Mouse (Mus musculus) stomach, postnatal 0 days (tissue): ENCODE measurements at regions not wholly inside any gene's neighbourhood (a gene's known extent, or its start where the extent isn't known, plus 50 kb on each side); places are given as distances from the start of the nearest gene placed in this dataset.
A peak's percentile ranks its signal among the peaks of the same experiment; 100 is the strongest.

Experiments
- ATAC-seq: fragments of 200-750 bp; cut with Nextera tagmentation; 2 replicates; pipeline ENCODE4 v1.8.0; 2017; ENCODE audit not compliant: low FRiP score, low TSS enrichment
- DNase-seq: peaks from one replicate; pipeline ENCODE4 v3.0.0-alpha.2; 2016; ENCODE audit warnings: low spot score
- H3K27ac ChIP-seq: fragments of 300-500 bp; sonication (generic); replicated peaks from 2 replicates; pipeline ENCODE4 v1.5.1; 2014; ENCODE audit warnings: mild to moderate bottlenecking, control low read depth
- H3K27me3 ChIP-seq: fragments of 300-500 bp; sonication (generic); 2 replicates; pipeline ENCODE4 v1.6.1; 2014; ENCODE audit warnings: low read length; ENCODE audit not compliant: control insufficient read depth, insufficient read depth
- H3K36me3 ChIP-seq: fragments of 300-500 bp; sonication (generic); 2 replicates; pipeline ENCODE4 v1.6.1; 2014; ENCODE audit warnings: low read length, mixed read lengths; ENCODE audit not compliant: control insufficient read depth, insufficient read depth
- H3K4me1 ChIP-seq: fragments of 300-500 bp; sonication (generic); replicated peaks from 2 replicates; pipeline ENCODE4 v1.6.1; 2014; ENCODE audit warnings: antibody characterized with exemption; ENCODE audit not compliant: control insufficient read depth, insufficient read depth
- H3K4me2 ChIP-seq: fragments of 300-500 bp; sonication (generic); replicated peaks from 2 replicates; pipeline ENCODE4 v1.6.1; 2014; ENCODE audit warnings: low read depth, mild to moderate bottlenecking, control low read depth, moderate library complexity
- H3K4me3 ChIP-seq: fragments of 300-500 bp; sonication (generic); 2 replicates; pipeline ENCODE4 v1.5.1; 2014; ENCODE audit warnings: low read depth, low read length, control low read depth
- H3K9ac ChIP-seq: fragments of 300-500 bp; sonication (generic); 2 replicates; pipeline ENCODE4 v1.6.1; 2014; ENCODE audit warnings: mild to moderate bottlenecking, low read length, control low read depth, mixed read lengths
- H3K9me3 ChIP-seq: fragments of 300-500 bp; sonication (generic); 2 replicates; pipeline ENCODE4 v1.6.1; 2016; ENCODE audit warnings: low read length; ENCODE audit not compliant: control insufficient read depth
- CTCF ChIP-seq: IDR thresholded peaks from 2 replicates; pipeline ENCODE4 v1.5.1; 2016; ENCODE audit warnings: antibody characterized with exemption, low read depth, mild to moderate bottlenecking, moderate library complexity
- EP300 ChIP-seq: optimal IDR thresholded peaks from 2 replicates; pipeline ENCODE3; 2016; ENCODE audit warnings: antibody characterized with exemption
- WGBS: fragments of 180-500 bp; shearing (Covaris S2); extraction: QIAGEN DNeasy Blood & Tissue Kit; methylation state at CpG from one replicate; pipeline ENCODE4 v1.1.7; 2014; 5-methylcytosine and 5-hydroxymethylcytosine counted together

DNA sequence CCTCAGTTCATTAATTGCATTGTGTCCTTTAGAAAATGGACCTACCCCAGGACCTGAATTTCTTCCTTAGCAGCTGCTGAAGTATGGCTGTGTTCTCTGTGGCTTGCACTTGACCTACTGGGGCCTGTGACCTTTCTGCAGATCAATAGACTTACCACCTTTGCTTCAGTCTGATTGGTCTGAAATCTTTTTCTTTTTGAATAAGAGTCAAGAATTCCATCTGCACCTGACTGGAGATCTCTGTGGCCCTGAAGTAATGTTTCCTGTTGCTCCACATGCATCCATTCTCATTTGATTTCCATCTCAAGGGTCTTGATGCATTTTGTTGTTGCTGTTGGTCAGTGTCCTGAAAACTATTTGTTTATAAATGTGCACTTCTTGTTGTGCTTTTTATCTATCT, 388.4 kb downstream of the Plekhb2 start:
- no peak overlapping the region for H3K4me2 ChIP-seq
- H3K27me3 ChIP-seq: no peaks in the 10 kb centered on the region
- no peak overlapping the region for H3K27ac ChIP-seq
- DNase-seq (no peak), ATAC-seq (no peak)
- no peak overlapping the region for H3K4me3 ChIP-seq
- no peaks in the 10 kb centered on the region for H3K36me3 ChIP-seq
- no peaks in the 10 kb centered on the region for H3K9me3 ChIP-seq
- H3K4me1 ChIP-seq: no peaks in the 10 kb centered on the region
- TF ChIP-seq EP300 (no peak), CTCF (no peak)
- H3K9ac ChIP-seq: no peak overlapping the region

DNA sequence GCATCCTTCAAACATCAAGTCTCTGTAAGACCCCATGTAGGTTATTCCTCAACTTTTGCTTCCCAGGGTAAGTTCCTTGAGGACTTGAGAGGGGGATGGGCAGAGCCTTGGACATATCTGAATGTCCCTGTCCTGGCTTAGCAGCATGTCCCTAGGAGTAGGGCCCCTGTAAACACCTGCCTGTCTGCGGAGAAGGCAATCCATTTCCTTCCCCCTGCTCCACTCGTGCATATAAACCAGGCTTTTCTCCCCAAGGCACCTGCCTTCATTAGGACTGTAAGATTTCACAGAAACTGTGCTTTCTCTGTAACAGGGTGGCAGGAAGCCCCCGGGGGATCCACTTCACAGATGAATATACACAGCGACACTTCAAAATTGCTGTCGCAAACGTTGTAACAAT, 393.1 kb downstream of the Plekhb2 start:
- WGBS: 59% methylated on average over 6 of the region's 6 CpGs
- no peak overlapping the region for H3K4me2 ChIP-seq
- no peaks in the 10 kb centered on the region for H3K36me3 ChIP-seq
- no peaks in the 10 kb centered on the region for H3K27me3 ChIP-seq
- H3K4me3 ChIP-seq: no peak overlapping the region
- no peak overlapping the region for H3K9ac ChIP-seq
- H3K9me3 ChIP-seq: no peaks in the 10 kb centered on the region
- ATAC-seq: no peak
- no peak for DNase-seq
- H3K4me1 ChIP-seq: no peaks in the 10 kb centered on the region
- H3K27ac ChIP-seq: no peak overlapping the region
- TF ChIP-seq CTCF (no peak), EP300 (no peak)

DNA sequence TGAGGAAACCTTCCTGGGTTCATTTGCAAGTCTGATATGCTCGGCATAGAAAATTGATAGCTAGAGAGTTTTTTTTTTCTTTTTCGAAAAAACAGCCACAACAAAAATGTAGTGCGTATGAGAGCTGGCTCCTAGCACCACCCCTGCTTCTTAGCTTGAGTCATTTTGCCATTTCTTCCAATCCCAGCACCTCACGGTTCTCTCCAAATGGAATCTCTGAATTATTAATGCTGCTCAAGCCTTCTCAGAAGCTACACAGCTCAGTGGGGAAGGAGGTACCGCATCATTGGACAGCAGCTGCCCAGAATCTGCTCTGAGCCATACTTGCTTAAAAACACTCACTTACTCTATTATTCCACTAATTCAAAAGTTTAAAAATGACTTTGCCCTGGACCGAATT, 393.6 kb downstream of the Plekhb2 start:
- TF ChIP-seq EP300 (no peak), CTCF (no peak)
- ATAC-seq (no peak), DNase-seq (no peak)
- no peaks in the 10 kb centered on the region for H3K9me3 ChIP-seq
- H3K9ac ChIP-seq: no peak overlapping the region
- H3K4me1 ChIP-seq: no peaks in the 10 kb centered on the region
- H3K4me2 ChIP-seq: no peak overlapping the region
- H3K4me3 ChIP-seq: no peak overlapping the region
- no peaks in the 10 kb centered on the region for H3K27me3 ChIP-seq
- H3K27ac ChIP-seq: no peak overlapping the region
- no peaks in the 10 kb centered on the region for H3K36me3 ChIP-seq
- 54% methylated on average over 6 of the region's 6 CpGs for WGBS

DNA sequence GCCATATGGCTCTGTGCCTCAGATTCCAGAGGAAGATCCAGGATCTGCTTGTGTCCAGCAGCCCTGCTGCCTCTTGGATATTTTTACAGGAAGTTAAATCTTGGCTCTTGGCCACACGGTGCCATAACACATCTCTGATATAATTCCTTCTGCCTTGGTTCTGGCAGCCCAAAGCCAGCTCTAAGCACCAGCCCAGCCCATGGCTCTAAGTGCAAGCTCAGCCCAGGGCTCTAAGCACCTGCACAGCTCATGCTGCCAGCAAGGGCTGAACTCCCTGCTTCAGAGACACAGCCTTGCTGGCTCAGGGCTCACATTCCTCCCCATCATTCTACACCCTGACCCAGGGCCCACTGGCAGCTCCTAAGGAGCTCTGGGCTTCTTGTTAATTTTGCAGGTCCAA, 415.3 kb downstream of the Plekhb2 start:
- H3K27me3 ChIP-seq: no peaks in the 10 kb centered on the region
- H3K4me1 ChIP-seq: no peaks in the 10 kb centered on the region
- no peak for ATAC-seq
- no peak overlapping the region for H3K27ac ChIP-seq
- no peak for TF ChIP-seq CTCF
- TF ChIP-seq EP300: no peak
- H3K9ac ChIP-seq: no peak overlapping the region
- DNase-seq: no peak
- H3K36me3 ChIP-seq: no peaks in the 10 kb centered on the region
- H3K4me3 ChIP-seq: no peak overlapping the region
- H3K9me3 ChIP-seq: no peaks in the 10 kb centered on the region
- no peak overlapping the region for H3K4me2 ChIP-seq
- 55% methylated on average over 1 of the region's 1 CpGs for WGBS

DNA sequence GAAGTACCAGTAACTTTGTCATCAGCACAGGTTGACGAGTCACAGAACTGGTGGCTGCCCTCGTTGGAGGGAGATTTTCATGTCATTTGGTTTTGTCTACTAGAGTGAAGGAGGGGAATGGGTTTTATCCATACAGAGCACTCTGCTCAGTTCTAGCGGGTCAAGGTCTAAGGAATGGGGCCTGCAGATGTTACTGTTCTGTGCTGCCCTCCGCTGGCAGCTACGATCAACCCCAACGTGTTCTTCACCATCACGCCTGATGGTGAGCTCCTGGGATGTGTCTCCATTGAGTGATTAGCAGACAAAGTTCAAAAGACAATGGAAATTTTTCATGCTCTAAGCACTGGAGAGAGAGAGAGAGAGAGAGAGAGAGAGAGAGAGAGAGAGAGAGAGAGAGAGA, 416.9 kb downstream of the Plekhb2 start:
- TF ChIP-seq CTCF: peak; percentile 61
- no peak for TF ChIP-seq EP300
- H3K27me3 ChIP-seq: no peaks in the 10 kb centered on the region
- ATAC-seq (no peak), DNase-seq (no peak)
- 56% methylated on average over 7 of the region's 7 CpGs for WGBS
- no peak overlapping the region for H3K9ac ChIP-seq
- no peak overlapping the region for H3K4me2 ChIP-seq
- no peaks in the 10 kb centered on the region for H3K4me1 ChIP-seq
- H3K9me3 ChIP-seq: no peaks in the 10 kb centered on the region
- no peaks in the 10 kb centered on the region for H3K36me3 ChIP-seq
- H3K4me3 ChIP-seq: no peak overlapping the region
- no peak overlapping the region for H3K27ac ChIP-seq

DNA sequence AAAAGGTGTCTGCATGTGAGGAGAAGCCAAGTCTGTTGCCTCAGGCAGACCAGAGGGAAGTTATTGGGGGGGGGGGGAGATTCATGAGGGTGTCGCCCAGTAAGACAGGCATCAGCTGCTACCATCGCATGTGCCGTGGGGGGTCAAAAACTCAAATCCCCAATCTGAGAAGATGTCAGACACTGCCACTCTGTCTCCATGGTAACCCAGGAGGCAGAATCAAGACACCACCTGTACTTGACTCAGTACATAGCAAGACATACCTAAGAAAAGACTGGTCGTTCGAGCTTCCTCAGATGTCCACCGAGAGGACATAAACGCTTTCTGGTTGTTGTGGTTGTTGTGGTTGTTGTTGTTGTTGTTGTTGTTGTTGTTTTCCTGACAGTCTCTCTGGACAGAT, 418.1 kb downstream of the Plekhb2 start:
- TF ChIP-seq EP300 (no peak), CTCF (no peak)
- Histone ChIP-seq H3K4me2 (no peak overlapping the region), H3K9ac (no peak overlapping the region), H3K4me3 (no peak overlapping the region), H3K4me1 (no peaks in the 10 kb centered on the region), H3K9me3 (no peaks in the 10 kb centered on the region), H3K27ac (no peak overlapping the region), H3K36me3 (no peaks in the 10 kb centered on the region), H3K27me3 (no peaks in the 10 kb centered on the region)
- DNase-seq: no peak
- 63% methylated on average over 7 of the region's 7 CpGs for WGBS
- ATAC-seq: no peak
